Mouse (Mus musculus): ENCODE measurements at regions not wholly inside any gene's neighbourhood (a gene's known extent, or its start where the extent isn't known, plus 50 kb on each side); places are given as distances from the start of the nearest gene placed in this dataset.

- 0 out of 2 replicates have a peak, but pooled peaks have one; percentile 29 for TF ChIP-seq E2F4 (IDR thresholded peaks at IDR 0.05; ENCODE audit: insufficient replicate concordance, low read depth, low read length)
- no peak for TF ChIP-seq CTCF (conservative IDR thresholded peaks at IDR 0.05 in 1 of 2, IDR thresholded peaks at IDR 0.05 in 1 of 2; ENCODE audit: low read depth in 2 of 2, low read length in 2 of 2)
- no peak for TF ChIP-seq POLR2A (IDR thresholded peaks at IDR 0.05; ENCODE audit: low read depth, low read length)
- peak; percentile 62; the same call in 1 of the 2 replicates for TF ChIP-seq ELF1 (IDR thresholded peaks at IDR 0.05; ENCODE audit: low read depth, low read length)
Measured at GRCm38 (mm10) chr3:21988010-21988531, 88.4 kb upstream of the Tbl1xr1 start.

All from CH12.LX (cell line).